Mouse (Mus musculus): ENCODE results near the gene Ppl. TPM values are rescaled to one million over a fixed set of nuclear protein-coding genes. Genes with fewer than 3 reads are reported as not detected.

The Ppl gene
- 0.08 TPM for polyA plus RNA-seq (2012; fragmentation: generic; extraction: Trizol)
- long read RNA-seq, experiment 1, result 0 reads
- long read RNA-seq, experiment 2, full-length matches to known transcripts, result 1 of 1 reads
- long read RNA-seq, experiment 2, partial matches to known transcripts, result 0 of 1 reads
- long read RNA-seq, experiment 2, other reads (novel, unspliced or antisense), result 0 of 1 reads

GRCm38 (mm10) chr16:5132401-5132801, at the start of gene Ppl:
Gene Ppl, minus strand, starts transcription at chr16:5132421.
- no peaks in the 10 kb centered on the region for H3K79me3 ChIP-seq (ENCODE audit: low read depth)
- no peak within 1 kb of the TSS for H3K4me3 ChIP-seq (ENCODE audit: insufficient read depth, poor library complexity, severe bottlenecking)
- H3K27me3 ChIP-seq (ENCODE audit: control insufficient read depth, insufficient read depth, insufficient read length), result peaks cover 30% of the 10 kb centered on the region
- no peaks in the 10 kb centered on the region for H3K79me2 ChIP-seq (ENCODE audit: control insufficient read depth, insufficient read depth)
- H3ac ChIP-seq (ENCODE audit: control insufficient read depth, insufficient read length, low read depth), result no peak within 1 kb of the TSS
- TF ChIP-seq USF1 (IDR thresholded peaks at IDR 0.05; ENCODE audit: low read depth) (no peak), CTCF (IDR thresholded peaks at IDR 0.05; ENCODE audit: control insufficient read depth, insufficient read depth, insufficient read length) (no peak), MYOD1 (IDR thresholded peaks at IDR 0.05; ENCODE audit: control insufficient read depth, insufficient read length, low read depth) (no peak), MYOG (IDR thresholded peaks at IDR 0.05; ENCODE audit: control insufficient read depth, extremely low read depth, insufficient read length) (no peak), MAX (IDR thresholded peaks at IDR 0.05) (no peak), CEBPB (IDR thresholded peaks at IDR 0.05; ENCODE audit: low read depth) (no peak), FOSL1 (IDR thresholded peaks at IDR 0.05; ENCODE audit: insufficient read depth, low read length, poor library complexity, severe bottlenecking) (no peak)
- H3K36me3 ChIP-seq (ENCODE audit: control insufficient read depth, insufficient read depth), result no peaks in the 10 kb centered on the region

- TF ChIP-seq CTCF (IDR thresholded peaks at IDR 0.05; ENCODE audit: control insufficient read depth, insufficient read depth, insufficient read length), result no peak
- no peak for TF ChIP-seq USF1 (IDR thresholded peaks at IDR 0.05; ENCODE audit: low read depth)
- no peak for TF ChIP-seq FOSL1 (IDR thresholded peaks at IDR 0.05; ENCODE audit: insufficient read depth, low read length, poor library complexity, severe bottlenecking)
- no peak for TF ChIP-seq MAX (IDR thresholded peaks at IDR 0.05)
- no peak for TF ChIP-seq MYOD1 (IDR thresholded peaks at IDR 0.05; ENCODE audit: control insufficient read depth, insufficient read length, low read depth)
- no peak for TF ChIP-seq CEBPB (IDR thresholded peaks at IDR 0.05; ENCODE audit: low read depth)
- TF ChIP-seq MYOG (IDR thresholded peaks at IDR 0.05; ENCODE audit: control insufficient read depth, extremely low read depth, insufficient read length), result no peak
- H3K4me3 ChIP-seq (ENCODE audit: insufficient read depth, poor library complexity, severe bottlenecking), result no peak overlapping the region
- H3K36me3 ChIP-seq (ENCODE audit: control insufficient read depth, insufficient read depth), result no peaks in the 10 kb centered on the region
- H3K79me2 ChIP-seq (ENCODE audit: control insufficient read depth, insufficient read depth), result no peaks in the 10 kb centered on the region
- no peak overlapping the region for H3ac ChIP-seq (ENCODE audit: control insufficient read depth, insufficient read length, low read depth)
- H3K27me3 ChIP-seq (ENCODE audit: control insufficient read depth, insufficient read depth, insufficient read length), result peaks cover 30% of the 10 kb centered on the region
- H3K79me3 ChIP-seq (ENCODE audit: low read depth), result no peaks in the 10 kb centered on the region
Measured at GRCm38 (mm10) chr16:5172636-5173035, 40.4 kb upstream of the Ppl start.

- H3ac ChIP-seq (ENCODE audit: control insufficient read depth, insufficient read length, low read depth), result no peak overlapping the region
- H3K27me3 ChIP-seq (ENCODE audit: control insufficient read depth, insufficient read depth, insufficient read length), result peaks cover 18% of the 10 kb centered on the region
- TF ChIP-seq MYOG (IDR thresholded peaks at IDR 0.05; ENCODE audit: control insufficient read depth, extremely low read depth, insufficient read length), result no peak
- TF ChIP-seq FOSL1 (IDR thresholded peaks at IDR 0.05; ENCODE audit: insufficient read depth, low read length, poor library complexity, severe bottlenecking), result no peak
- no peak for TF ChIP-seq CTCF (IDR thresholded peaks at IDR 0.05; ENCODE audit: control insufficient read depth, insufficient read depth, insufficient read length)
- no peak for TF ChIP-seq CEBPB (IDR thresholded peaks at IDR 0.05; ENCODE audit: low read depth)
- TF ChIP-seq MYOD1 (IDR thresholded peaks at IDR 0.05; ENCODE audit: control insufficient read depth, insufficient read length, low read depth), result no peak
- TF ChIP-seq MAX (IDR thresholded peaks at IDR 0.05), result no peak
- no peak for TF ChIP-seq USF1 (IDR thresholded peaks at IDR 0.05; ENCODE audit: low read depth)
- no peaks in the 10 kb centered on the region for H3K79me3 ChIP-seq (ENCODE audit: low read depth)
- H3K79me2 ChIP-seq (ENCODE audit: control insufficient read depth, insufficient read depth), result no peaks in the 10 kb centered on the region
- H3K4me3 ChIP-seq (ENCODE audit: insufficient read depth, poor library complexity, severe bottlenecking), result no peak overlapping the region
- no peaks in the 10 kb centered on the region for H3K36me3 ChIP-seq (ENCODE audit: control insufficient read depth, insufficient read depth)
Measured at GRCm38 (mm10) chr16:5168829-5169228, 36.6 kb upstream of the Ppl start.

GRCm38 (mm10) chr16:5168038-5168437, 35.8 kb upstream of the Ppl start:
- no peak overlapping the region for H3ac ChIP-seq (ENCODE audit: control insufficient read depth, insufficient read length, low read depth)
- no peaks in the 10 kb centered on the region for H3K79me3 ChIP-seq (ENCODE audit: low read depth)
- peaks cover 18% of the 10 kb centered on the region for H3K27me3 ChIP-seq (ENCODE audit: control insufficient read depth, insufficient read depth, insufficient read length)
- no peak for TF ChIP-seq FOSL1 (IDR thresholded peaks at IDR 0.05; ENCODE audit: insufficient read depth, low read length, poor library complexity, severe bottlenecking)
- TF ChIP-seq MYOD1 (IDR thresholded peaks at IDR 0.05; ENCODE audit: control insufficient read depth, insufficient read length, low read depth), result no peak
- no peak for TF ChIP-seq CEBPB (IDR thresholded peaks at IDR 0.05; ENCODE audit: low read depth)
- TF ChIP-seq USF1 (IDR thresholded peaks at IDR 0.05; ENCODE audit: low read depth), result no peak
- TF ChIP-seq MYOG (IDR thresholded peaks at IDR 0.05; ENCODE audit: control insufficient read depth, extremely low read depth, insufficient read length), result no peak
- TF ChIP-seq MAX (IDR thresholded peaks at IDR 0.05), result no peak
- TF ChIP-seq CTCF (IDR thresholded peaks at IDR 0.05; ENCODE audit: control insufficient read depth, insufficient read depth, insufficient read length), result no peak
- no peaks in the 10 kb centered on the region for H3K79me2 ChIP-seq (ENCODE audit: control insufficient read depth, insufficient read depth)
- H3K4me3 ChIP-seq (ENCODE audit: insufficient read depth, poor library complexity, severe bottlenecking), result no peak overlapping the region
- H3K36me3 ChIP-seq (ENCODE audit: control insufficient read depth, insufficient read depth), result no peaks in the 10 kb centered on the region

- H3K36me3 ChIP-seq (ENCODE audit: control insufficient read depth, insufficient read depth), result no peaks in the 10 kb centered on the region
- H3K27me3 ChIP-seq (ENCODE audit: control insufficient read depth, insufficient read depth, insufficient read length), result peaks cover 10% of the 10 kb centered on the region
- H3K79me3 ChIP-seq (ENCODE audit: low read depth), result no peaks in the 10 kb centered on the region
- H3ac ChIP-seq (ENCODE audit: control insufficient read depth, insufficient read length, low read depth), result no peak overlapping the region
- no peaks in the 10 kb centered on the region for H3K79me2 ChIP-seq (ENCODE audit: control insufficient read depth, insufficient read depth)
- TF ChIP-seq MYOG (IDR thresholded peaks at IDR 0.05; ENCODE audit: control insufficient read depth, extremely low read depth, insufficient read length), result no peak
- no peak for TF ChIP-seq USF1 (IDR thresholded peaks at IDR 0.05; ENCODE audit: low read depth)
- no peak for TF ChIP-seq FOSL1 (IDR thresholded peaks at IDR 0.05; ENCODE audit: insufficient read depth, low read length, poor library complexity, severe bottlenecking)
- no peak for TF ChIP-seq CTCF (IDR thresholded peaks at IDR 0.05; ENCODE audit: control insufficient read depth, insufficient read depth, insufficient read length)
- TF ChIP-seq MYOD1 (IDR thresholded peaks at IDR 0.05; ENCODE audit: control insufficient read depth, insufficient read length, low read depth), result no peak
- TF ChIP-seq CEBPB (IDR thresholded peaks at IDR 0.05; ENCODE audit: low read depth), result no peak
- no peak for TF ChIP-seq MAX (IDR thresholded peaks at IDR 0.05)
- H3K4me3 ChIP-seq (ENCODE audit: insufficient read depth, poor library complexity, severe bottlenecking), result no peak overlapping the region
Measured at GRCm38 (mm10) chr16:5164327-5164726, 32.1 kb upstream of the Ppl start.

Data from C2C12 (cell line).